Mouse (Mus musculus): ENCODE measurements around the gene Ppp1r1c. TPM values are rescaled to one million over a fixed set of nuclear protein-coding genes. Genes with fewer than 3 reads are reported as not detected.

The Ppp1r1c gene
- under 1 TPM in 1 of 2 experiments, not detected in 1; 0.11 TPM for polyA plus RNA-seq (2017; shearing (Covaris generic))

DNA sequence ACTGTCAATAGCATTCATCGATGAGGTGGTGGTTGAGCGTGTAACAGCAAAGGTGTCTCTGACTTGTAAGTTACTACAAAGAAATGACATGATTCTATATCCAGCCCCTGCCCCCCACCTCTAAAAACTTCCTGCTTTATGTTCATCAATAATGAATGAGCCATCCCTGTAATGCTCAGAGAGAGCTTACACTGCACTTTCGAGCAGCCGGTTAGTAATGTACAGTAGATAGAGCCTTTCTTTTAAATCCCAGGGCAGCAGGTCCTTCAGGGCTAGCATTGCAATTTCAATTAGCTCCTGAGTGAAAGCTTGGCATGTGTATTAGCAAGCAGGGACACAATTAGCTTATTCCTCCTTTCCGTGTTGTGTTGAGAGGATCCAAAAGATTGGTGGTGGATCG lies at the start of gene Ppp1r1c:
Gene Ppp1r1c, plus strand, starts transcription at position 206 of the 400 bp plus-strand sequence.

Other genes with a start within 250 kb of the Ppp1r1c start
- gene Itprid2, start 72.4 kb upstream of the Ppp1r1c start, polyA plus RNA-seq (2017; shearing (Covaris generic)), result 1 to 10 TPM; 6.0 to 6.5 TPM